Mouse (Mus musculus) spleen, adult 2 months (tissue): Measurements from ENCODE around the gene Gm128. TPM values are rescaled to one million over a fixed set of nuclear protein-coding genes. Genes with fewer than 3 reads are reported as not detected.

Experiments
- DNase-seq, 2 experiments: peaks; one replicate each; pipeline versions ENCODE4 v3.0.0 to v3.0.0-alpha.2; 2012 to 2021; ENCODE audit warnings: low spot score in 2 of 2, low read depth in 1 of 2
- H3K27ac ChIP-seq: fragments of 200-500 bp; 2 replicates; pipeline ENCODE4 v1.5.1; 2012; ENCODE audit warnings: low read length, inconsistent platforms; ENCODE audit not compliant: insufficient read depth
- H3K27me3 ChIP-seq: fragments of 200-500 bp; 2 replicates; pipeline ENCODE4 v1.6.1; 2012; ENCODE audit warnings: mild to moderate bottlenecking, moderate library complexity, low read length, inconsistent platforms; ENCODE audit not compliant: control insufficient read depth, insufficient read depth
- H3K36me3 ChIP-seq: fragments of 200-500 bp; 2 replicates; pipeline ENCODE4 v1.6.1; 2012; ENCODE audit warnings: mild to moderate bottlenecking, low read length, inconsistent platforms; ENCODE audit not compliant: control insufficient read depth, insufficient read depth
- H3K4me1 ChIP-seq: fragments of 200-500 bp; 2 replicates; pipeline ENCODE4 v1.6.1; 2011; ENCODE audit warnings: inconsistent platforms; ENCODE audit not compliant: control insufficient read depth, insufficient read depth, insufficient read length
- H3K4me3 ChIP-seq: fragments of 200-500 bp; 2 replicates; pipeline ENCODE4 v1.5.1; 2011; ENCODE audit warnings: mild to moderate bottlenecking, inconsistent platforms; ENCODE audit not compliant: insufficient read depth, insufficient read length; ENCODE audit errors: extremely low read depth
- CTCF ChIP-seq: fragments of 200-500 bp; IDR thresholded peaks from 2 replicates; pipeline ENCODE4 v1.5.1; 2011; ENCODE audit warnings: mild to moderate bottlenecking, inconsistent platforms; ENCODE audit not compliant: insufficient read depth, insufficient read length, insufficient replicate concordance; ENCODE audit errors: extremely low read depth
- POLR2A ChIP-seq: fragments of 200-500 bp; IDR thresholded peaks from 2 replicates; pipeline ENCODE4 v1.6.1; 2011; ENCODE audit warnings: low read depth, low read length, inconsistent platforms
- WGBS: fragments of 180-500 bp; shearing (Covaris S2); methylation state at CpG from one replicate; pipeline ENCODE4 v1.1.7; 2018; 5-methylcytosine and 5-hydroxymethylcytosine counted together
- polyA plus RNA-seq: library from polyadenylated mRNA; depleted of rRNA; stranded (reverse); fragments of >200 nt; gene quantifications from 2 replicates; pipeline ENCODE4 v1.2.3, GENCODE M21; 2012

Gene Gm128
- polyA plus RNA-seq, 1 experiment, result 0.18 TPM

DNA sequence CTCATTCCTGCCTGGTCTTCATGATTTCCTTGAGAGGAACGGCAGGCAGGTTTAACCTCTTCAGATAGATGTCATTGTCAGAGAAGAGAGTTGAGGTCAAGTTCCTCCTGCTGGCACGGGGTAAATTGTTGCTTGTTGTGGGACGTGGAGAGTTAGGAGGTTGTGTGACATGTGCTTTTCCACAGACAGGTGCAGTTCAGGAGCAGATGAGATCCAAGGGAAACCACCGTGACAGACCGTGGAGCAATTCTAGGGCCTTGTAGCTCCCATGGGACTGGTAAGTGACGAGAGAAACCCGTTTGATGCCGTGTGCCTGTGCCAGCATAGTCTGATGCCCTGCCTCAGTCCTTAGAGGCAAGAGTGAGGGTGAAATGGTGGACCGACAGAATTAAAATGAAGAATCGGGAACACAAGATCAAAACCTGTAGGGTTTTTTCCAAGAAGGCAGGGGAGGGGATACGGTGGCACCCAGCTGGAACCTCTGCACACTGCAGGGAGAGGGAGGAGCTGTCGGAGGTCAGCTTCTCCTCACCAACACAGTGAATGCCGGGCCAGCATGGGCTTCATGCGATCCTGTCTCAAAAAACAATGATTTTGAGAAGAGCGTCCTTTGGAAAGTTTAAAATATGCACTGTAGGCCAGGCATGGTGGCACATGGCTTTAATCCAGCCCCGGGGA lies 8.0 kb downstream of the Gm128 start:
- 69% methylated on average over 16 of the region's 16 CpGs for WGBS
- Histone ChIP-seq H3K36me3 (peaks cover 51% of the 10 kb centered on the region), H3K4me3 (no peak overlapping the region), H3K27me3 (no peaks in the 10 kb centered on the region), H3K27ac (peak overlapping the region; percentile 7; the same call in 1 of the 2 replicates), H3K4me1 (peaks cover 15% of the 10 kb centered on the region)
- TF ChIP-seq CTCF (no peak), POLR2A (no peak)
- no peak for DNase-seq

DNA sequence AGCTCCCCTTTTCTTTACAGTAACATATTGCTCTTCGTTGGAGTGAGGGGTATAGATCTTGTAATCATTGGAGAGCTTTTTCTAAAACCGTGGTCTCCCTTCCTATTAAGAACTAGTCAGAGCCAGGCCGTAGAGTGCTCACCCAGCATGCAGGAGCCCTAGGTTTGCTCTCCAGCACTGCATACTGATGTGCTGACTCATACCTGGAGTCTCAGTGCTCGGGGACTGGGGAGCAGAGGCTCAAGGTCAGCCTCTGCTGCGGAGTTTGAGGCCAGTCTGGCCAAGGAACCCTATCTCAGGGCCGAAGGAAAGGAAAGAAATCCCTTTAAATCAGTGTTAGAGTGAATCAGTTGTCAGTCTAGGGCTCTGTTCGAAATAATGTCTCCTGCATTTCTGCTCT lies 8.6 kb downstream of the Gm128 start:
- Histone ChIP-seq H3K36me3 (peaks cover 48% of the 10 kb centered on the region), H3K4me3 (no peak overlapping the region), H3K4me1 (peaks cover 15% of the 10 kb centered on the region), H3K27ac (no peak overlapping the region), H3K27me3 (no peaks in the 10 kb centered on the region)
- WGBS, result 77% methylated on average over 7 of the region's 7 CpGs
- no peak for TF ChIP-seq POLR2A
- TF ChIP-seq CTCF, result no peak
- no peak for DNase-seq

DNA sequence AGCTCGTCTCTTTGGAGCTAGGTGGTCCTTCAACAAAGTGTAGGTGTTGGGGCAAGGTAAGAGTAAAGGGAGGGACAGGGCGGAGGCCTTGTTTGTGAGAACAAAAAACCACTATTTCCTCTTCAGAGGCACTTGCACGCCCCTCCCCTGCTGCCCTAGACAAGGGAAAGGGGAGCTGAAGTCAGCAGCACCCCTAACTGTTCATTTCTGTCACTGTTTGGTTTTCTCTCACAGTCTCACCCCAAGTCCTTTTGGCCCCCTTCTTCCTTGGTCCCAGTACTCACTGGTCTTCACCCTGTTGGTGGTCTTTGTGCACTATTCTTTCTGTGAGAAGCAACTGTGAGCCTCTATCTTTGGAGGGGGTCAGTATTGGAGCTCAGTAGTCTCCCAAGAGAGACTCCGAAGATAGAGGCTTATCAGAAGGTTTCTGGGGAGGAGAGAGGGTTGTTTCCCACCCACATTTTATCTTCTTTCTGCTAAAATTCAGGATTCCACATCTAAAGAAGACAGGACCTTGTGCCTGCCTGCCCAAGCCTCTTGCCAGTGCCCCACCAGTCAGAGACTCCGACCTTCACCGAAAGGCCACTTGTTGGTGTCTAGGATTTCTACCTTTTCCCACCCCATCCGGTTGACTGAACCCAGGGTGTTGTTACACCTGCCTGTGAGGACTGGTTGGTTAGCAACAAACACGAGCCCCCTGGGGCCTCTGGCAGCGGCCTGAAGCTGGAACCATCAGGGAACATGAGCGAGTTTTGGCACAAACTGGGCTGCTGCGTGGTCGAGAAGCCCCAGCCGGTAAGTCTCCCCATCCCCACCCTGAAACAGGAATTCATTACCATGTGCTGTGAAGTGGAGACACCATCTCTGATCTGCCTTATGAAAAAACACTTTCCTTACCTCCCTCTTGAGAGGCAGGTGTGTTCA lies 9.8 kb downstream of the Gm128 start, which contains the start of gene Mllt11:
Gene Mllt11 (minus strand): TSS at position 874 of the 924 bp plus-strand sequence.
- peaks cover 44% of the 10 kb centered on the region for H3K36me3 ChIP-seq
- 35% methylated on average over 13 of the region's 13 CpGs for WGBS
- TF ChIP-seq POLR2A, result peak; percentile 70
- TF ChIP-seq CTCF, result no peak
- peak within 1 kb of the TSS; percentile 49 for H3K4me3 ChIP-seq
- peak within 1 kb of the TSS; percentile 97 for H3K27ac ChIP-seq
- H3K27me3 ChIP-seq, result no peaks in the 10 kb centered on the region
- H3K4me1 ChIP-seq, result peaks cover 15% of the 10 kb centered on the region
- peak; percentile 34 to 82 for DNase-seq

DNA sequence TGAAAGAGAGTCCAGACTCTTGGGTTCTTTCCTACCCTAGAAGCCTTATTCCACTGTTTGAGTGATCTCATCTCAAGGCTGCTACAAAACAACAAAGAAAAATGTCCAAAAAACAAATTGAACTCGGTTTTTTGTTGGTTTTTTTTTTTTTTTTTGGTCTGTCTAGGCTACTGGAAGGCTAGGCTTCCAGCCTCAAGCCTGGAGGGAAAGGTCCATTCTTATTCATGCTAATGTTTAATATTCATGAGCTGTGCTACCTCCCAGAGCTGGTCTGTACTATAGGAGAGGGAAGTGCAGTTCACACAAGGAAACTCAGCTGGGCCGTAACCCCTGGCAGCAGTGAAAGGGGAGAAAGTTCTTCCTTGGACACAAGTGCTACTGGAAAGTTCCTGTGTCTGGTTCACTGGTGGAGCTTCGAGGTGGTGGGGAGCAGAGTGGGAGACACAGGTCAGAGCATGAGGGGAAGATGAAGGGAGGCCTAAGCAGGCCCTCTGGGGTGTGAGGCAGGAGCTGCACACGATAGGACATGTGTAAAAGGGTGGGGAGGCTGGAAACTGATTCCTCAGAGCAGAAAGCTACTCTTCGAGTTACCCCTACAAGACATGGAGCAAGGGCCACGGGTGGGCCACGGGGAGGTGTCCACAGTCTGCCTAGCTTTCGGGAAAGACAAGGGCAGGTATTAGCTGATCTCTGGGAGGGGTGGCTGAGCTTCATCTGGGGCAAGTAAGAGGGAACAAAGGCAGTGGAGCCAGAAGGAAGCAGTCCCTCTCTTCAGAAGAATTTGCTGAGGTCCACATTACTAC lies 10.7 kb downstream of the Gm128 start:
- WGBS, result 7% methylated on average over 8 of the region's 8 CpGs
- no peak for TF ChIP-seq CTCF
- TF ChIP-seq POLR2A, result no peak; the same call in 1 of the 2 replicates
- Histone ChIP-seq H3K27ac (peak overlapping the region; percentile 97), H3K4me1 (peaks cover 15% of the 10 kb centered on the region), H3K27me3 (no peaks in the 10 kb centered on the region), H3K36me3 (peaks cover 36% of the 10 kb centered on the region), H3K4me3 (peak overlapping the region; percentile 80)
- DNase-seq, result peak in 1 of 2 experiments; percentile 20

DNA sequence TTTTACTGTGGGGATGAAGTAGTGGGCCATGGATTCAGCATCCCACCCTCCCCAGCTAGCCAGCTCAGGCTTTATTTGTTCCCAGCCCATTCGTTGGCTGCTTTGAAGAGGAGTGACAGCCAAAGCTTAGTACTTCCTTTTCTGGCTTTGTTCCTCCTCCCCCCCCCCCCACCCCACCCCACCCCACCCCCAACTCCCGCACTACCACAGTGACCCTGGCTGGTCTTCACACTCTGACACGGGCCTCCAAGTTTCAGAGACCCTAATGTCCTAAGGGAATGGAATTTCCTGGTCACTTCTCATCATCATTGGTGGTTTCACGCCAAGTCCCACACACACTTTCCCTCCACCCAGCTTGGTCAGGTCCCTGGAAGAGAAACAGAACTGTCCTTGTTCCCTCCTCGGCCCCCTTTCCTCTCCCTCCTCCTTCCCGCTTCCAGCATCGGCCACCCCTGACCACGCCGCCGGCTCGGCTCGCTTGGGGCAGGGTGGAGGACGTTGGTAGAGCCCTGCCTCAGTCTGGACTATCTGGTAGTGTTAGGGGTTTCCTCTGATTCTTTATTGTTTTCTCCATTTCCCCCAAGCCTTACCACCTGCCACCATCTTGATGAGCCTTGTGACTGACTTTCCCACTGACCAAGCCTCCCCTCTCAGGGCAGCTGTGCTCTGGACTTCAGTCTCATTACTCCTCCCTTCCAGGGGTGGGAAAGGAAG lies 11.5 kb downstream of the Gm128 start:
- Histone ChIP-seq H3K4me1 (peaks cover 15% of the 10 kb centered on the region), H3K27me3 (no peaks in the 10 kb centered on the region), H3K27ac (peak overlapping the region; percentile 97), H3K4me3 (peak overlapping the region; percentile 80), H3K36me3 (peaks cover 30% of the 10 kb centered on the region)
- DNase-seq, result peak in 1 of 2 experiments; percentile 31
- TF ChIP-seq POLR2A (no peak), CTCF (no peak)
- WGBS, result under 1% methylated on average over 13 of the region's 13 CpGs
